Mouse (Mus musculus) adrenal gland, postnatal 10 days (tissue): ENCODE results near the gene Hnrnph3. TPM values are rescaled to one million over a fixed set of nuclear protein-coding genes. Genes with fewer than 3 reads are reported as not detected.
"Not testable (repeated sequence)": the region's sequence is repeated elsewhere in the genome, so short reads cannot be mapped to it uniquely, and the experiment has no call there.

Experiments used
- DNase-seq: peaks from one replicate; pipeline ENCODE4 v3.0.0; 2021; ENCODE audit warnings: mixed read lengths
- long read RNA-seq, 2 experiments: library from polyadenylated mRNA; stranded (forward); transcript quantifications; one replicate each; pipeline ENCODE4 v2.0.0; 2021
- total RNA-seq, 2 experiments: library from RNA; stranded (reverse); gene quantifications; 2 replicates each; pipeline ENCODE4 v1.2.3; 2021

The Hnrnph3 gene
- 10 to 100 TPM; 36.4 to 51.7 TPM for total RNA-seq
- long read RNA-seq, experiment 1, transcript Hnrnph3-202 (10 exons, 2,168 nt) = major isoform, 17 of 73 reads
- long read RNA-seq, experiment 1, transcript Hnrnph3-201 (10 exons, 2,213 nt) = minor isoform, 13 of 73 reads
- long read RNA-seq, experiment 1, partial matches to known transcripts = 7 of 73 reads
- long read RNA-seq, experiment 1, other reads (novel, unspliced or antisense) = 31 of 73 reads
- long read RNA-seq, experiment 2, transcript Hnrnph3-201 (10 exons, 2,213 nt) = major isoform, 10 of 31 reads
- long read RNA-seq, experiment 2, partial matches to known transcripts = 6 of 31 reads
- long read RNA-seq, experiment 2, other reads (novel, unspliced or antisense) = 11 of 31 reads

DNA sequence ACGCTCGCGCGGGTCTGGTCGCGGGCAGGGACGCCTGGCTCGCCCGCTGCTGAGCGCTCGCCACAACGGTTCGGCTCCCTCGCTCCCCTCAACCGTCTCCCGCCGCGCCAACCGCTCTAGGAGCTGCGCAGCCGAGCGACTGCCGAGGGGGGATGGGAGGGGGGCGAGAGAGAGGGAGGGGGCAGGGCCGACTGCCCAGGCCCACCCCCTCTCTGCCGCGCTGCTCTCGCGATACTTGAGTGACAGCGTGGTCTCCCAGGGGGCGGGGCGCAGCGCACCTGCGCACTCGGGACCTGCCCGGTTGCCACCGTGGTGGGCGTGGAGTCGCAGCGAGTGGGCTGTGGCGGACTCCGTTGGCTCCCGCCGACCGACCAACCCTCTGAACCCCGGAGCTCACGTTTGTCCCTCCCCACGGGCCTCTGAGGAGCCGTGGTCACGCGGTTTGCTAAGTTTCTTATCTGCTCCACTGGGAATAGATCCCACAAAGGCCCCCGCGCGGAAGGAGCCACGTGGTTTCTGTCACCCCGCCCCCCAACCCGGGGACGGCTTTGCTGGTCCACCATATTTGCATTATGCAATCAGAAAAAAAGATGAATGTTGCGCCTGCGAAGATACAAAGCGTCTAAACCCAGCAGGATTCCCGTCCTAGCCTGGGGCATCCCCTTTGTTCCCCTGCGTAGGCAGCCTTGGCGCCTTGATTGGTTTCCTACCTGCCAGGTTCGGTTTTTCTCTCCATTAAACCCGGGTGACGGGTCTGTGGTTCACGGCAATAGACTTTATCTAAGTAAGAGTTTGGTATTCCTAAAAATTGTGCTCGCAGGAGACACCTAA is at the start of gene Hnrnph3, which contains the start of gene Pbld2:
TSS of gene Hnrnph3 (minus strand) at position 469 of the 831 bp plus-strand sequence.
TSS of gene Pbld2 (plus strand) at position 567 of the 831 bp plus-strand sequence.
- DNase-seq = peak; percentile 99

DNA sequence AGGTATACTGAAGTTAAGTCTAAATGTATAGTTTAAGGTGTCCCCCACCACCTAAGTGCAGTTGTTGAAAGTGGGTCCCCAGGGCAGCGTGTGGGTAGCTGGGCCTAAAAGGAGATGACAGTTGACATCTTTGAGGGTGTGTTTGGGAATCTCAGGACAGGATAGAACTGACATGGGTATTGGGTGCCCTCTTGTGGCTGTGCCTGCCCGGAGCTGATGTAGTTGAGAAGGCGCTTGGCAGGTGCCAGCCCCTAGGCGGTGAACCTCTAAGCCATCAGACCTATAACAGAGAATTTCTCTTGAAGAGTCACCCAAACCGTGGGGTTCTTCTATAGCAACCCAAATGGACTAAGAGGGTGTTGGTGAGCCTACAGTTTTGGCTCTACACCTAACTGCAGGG is 42.0 kb upstream of the Hnrnph3 start:
- peak; percentile 87 for DNase-seq

DNA sequence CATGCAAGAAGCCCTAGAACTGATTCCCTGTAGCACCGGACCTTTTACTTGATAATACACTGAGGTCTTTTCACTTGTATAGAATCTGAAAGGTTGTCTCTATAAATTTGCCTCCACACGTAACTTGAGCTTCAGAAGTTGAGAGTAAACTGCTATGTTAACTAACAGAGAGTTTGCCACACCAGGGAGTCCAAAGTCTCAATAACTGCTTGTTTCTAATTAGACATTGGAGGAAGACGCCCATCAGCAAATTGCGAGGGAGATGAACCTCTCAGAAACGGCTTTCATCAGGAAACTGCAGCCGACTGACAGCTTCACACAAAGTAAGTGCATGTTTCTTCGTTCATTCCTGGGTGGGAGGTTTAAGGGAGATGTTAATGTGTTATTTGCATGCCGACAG is 41.5 kb upstream of the Hnrnph3 start:
- no peak for DNase-seq

DNA sequence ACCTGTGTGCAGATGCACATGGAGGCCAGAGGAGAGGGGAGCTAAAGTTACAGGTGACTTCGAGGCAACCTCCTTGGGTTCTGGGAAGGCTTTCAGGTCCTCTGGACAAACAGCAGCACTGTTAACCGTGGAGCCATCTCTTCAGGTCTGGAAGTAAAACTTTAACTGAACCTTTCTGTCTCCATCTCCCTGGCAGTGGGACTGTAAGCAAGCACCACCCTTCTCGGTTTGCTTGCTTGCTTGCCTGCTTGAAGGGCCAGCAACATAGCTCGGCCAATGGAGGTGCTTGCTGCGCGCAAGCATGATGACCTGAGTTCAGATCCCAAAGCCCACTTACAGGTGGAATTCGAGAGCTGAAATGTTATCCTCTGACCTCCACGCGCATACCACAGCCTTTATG is 40.5 kb upstream of the Hnrnph3 start:
- no peak for DNase-seq

DNA sequence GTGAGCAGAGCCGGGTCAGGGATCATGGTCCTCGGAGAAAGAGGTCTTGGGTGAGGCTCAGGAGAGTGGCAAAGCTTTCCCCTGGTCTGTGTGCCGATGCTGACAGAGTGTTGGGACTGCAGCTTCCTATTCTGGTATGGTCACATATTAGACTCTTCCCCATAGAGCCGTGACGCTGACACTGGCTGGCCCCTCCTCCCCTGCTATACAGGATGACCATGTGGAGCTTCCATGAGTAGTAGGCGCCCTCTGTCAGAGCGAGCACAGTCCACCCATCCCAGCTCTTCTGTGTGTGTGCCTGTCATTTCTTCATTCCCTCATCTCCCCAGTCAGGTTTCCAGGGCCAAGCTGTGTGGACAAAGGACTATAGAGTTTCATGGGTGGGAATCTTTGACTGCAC is 39.3 kb upstream of the Hnrnph3 start:
- no peak for DNase-seq

DNA sequence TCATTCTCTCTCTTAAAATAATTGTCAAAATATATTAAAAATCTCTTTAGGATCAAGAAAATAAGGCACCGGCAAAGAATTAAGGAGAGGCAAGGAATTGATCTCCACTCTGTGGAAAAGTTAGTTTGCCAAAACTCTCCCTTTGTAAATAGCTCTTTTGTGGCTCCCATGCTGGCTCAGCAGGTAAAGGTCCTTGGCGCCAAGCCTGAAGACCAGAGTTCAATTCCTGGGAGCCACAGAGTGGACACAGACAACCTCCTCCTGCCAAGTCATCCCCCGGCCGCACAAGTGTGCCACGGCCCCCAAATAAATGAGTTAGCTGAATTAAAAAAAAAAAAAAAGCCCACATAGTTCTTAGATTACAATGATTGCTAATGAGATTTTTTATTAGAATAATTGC is 38.7 kb upstream of the Hnrnph3 start:
- DNase-seq = no peak

DNA sequence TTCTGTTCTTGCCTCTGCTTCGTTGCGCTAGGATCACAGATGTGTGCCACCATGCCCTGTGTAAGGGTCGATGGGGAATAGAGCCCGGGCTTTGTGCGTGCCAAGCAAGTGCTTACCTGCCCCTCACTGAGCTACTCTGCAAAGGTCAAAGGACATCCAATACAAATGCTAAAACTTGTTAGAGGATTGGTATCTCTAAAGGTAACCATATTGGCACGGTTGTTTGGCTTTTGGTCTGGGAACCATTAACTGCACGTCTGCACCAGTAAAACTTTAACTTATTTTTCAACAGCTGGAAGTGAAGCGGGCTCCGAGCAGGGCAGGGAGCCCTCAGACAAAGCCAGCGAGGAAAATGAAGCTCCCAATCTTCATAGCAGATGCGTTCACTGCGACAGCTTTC is 37.2 kb upstream of the Hnrnph3 start:
- no peak for DNase-seq

DNA sequence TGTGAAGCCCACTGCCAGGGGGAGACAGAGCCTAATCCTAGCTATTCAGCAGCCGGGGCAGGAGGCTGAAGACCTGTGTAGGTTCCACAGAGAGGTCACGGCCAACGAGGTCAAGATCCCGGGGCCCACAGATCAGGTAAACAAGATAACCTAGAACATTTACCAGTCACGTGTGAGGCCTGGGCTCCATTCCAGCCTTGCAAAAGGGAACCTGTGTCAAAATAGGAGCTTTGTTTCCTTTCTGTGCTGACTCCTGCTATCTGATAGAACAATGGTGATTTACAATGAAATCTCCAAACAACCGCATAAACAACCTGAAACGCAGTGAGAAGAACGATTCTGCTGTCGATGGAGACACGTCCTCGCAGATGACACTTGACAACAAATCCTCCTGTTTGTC is 36.4 kb upstream of the Hnrnph3 start:
- peak; percentile 70 for DNase-seq

DNA sequence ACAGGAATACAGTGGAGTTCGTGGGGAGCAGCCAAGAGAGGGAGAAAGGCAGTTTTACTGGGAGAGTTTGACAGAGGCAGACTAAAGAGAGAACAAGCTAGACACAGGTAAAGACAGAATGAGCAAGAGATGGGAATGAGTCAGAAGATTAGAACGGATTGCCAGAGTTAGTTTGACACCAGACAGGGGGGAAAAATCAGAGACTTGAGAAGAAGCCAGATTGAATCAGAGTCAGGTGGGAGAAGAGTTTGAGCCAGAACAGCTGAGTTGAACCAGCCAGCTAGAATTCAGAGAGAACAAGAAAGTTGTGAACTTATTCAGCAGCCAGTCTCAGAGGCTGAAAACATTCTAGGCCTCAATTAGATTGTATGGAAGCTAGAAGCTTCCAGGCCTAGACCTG is 35.8 kb upstream of the Hnrnph3 start, which contains the start of gene Pbld1:
TSS of gene Pbld1 (plus strand) at position 301 of the 400 bp plus-strand sequence.
- no peak for DNase-seq

DNA sequence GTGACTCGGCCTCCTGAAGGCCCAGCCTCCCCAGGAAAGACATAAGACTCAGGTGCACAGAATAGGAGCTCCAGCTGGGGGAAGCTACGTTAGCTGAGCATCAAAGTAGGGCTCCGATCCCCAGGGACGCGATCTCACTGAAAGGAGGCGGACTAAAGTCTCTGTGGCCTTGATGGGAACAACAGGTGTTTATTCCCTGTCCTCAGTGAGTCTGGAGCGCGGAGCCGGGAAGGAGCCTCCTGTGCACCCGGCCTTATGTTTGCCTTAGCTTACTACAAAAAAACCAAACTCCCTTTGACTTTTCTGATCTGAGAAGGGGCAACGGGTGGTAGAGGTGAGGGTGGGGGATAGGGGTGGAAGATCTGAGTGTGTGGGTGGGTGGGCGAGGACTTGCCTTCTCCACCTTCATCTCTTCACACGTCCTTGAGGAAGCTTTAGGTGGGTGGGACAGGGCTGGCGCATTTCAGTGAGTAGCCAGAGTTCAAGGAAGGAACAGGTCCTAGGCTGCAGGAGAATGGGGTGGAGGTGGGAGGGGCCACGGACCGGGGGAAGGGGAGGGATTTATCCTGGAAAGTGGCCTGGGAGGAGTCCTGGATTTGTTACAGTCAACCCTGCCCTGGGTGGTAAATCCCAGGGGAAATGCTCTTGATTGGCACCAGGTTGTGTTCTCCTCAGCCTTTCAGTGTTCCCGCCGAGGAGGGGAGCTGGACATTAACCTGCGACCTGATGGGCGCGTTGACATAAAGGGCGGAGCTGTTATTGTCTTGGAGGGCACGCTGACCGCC is 33.1 kb upstream of the Hnrnph3 start:
- DNase-seq = peak; percentile 67

DNA sequence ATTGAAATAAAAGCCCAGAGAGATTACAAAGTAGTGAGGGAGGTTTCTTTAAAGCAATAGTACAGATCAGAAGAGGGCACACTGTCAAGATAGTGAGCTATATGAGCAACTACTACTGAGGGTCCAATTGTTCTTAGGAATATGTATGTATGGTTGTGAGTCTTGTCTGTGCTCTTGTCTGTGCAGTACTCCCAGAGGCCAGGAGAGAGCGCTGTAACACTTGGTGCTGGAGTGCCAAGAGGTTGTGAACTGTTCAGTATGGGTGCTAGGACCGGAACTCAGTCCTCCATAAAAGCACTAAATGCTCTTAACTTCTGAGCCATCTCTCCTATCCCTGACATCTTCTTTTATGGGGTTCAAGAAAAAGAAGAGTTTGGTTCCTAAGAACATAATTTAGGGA is 30.6 kb upstream of the Hnrnph3 start:
- DNase-seq = no peak

DNA sequence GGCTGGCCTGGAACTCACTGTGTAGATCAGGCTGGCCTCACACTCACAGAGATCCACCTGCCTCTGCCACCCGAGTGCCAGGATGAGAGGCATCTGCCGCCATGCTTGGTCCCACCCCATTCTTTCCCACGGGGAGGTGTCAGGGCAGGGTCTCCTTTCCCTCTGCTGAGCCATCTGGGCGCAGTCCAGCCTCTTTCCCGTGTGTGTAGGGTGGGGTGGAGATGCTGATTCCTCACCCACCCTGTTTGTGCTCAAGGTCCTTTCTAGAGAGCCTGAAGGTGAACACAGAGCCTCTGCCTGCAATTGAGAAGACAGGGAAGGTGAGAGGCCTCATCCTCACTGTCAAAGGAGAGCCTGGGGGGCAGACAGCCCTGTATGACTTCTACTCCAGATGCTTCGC is 30.1 kb upstream of the Hnrnph3 start:
- not testable (repeated sequence) for DNase-seq

DNA sequence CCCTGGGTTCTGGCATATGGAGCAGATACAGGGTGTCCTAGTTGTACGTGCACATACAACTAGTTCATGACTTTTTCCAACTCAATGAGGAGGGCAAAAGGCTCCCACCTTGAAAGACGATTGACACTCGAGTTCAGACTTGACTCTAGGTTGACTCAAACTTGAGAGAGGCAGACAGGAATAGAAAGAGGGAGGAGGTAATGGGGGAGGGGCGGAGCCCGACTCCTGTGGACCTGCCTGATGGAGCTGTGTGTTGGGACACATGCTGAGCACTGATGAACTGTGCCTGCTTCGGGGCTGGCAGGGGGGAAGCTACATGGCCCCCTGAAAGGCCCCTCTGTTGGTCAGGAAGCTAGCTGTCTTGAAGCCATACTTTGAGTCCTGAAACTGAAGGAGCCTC is 29.0 kb upstream of the Hnrnph3 start:
- no peak for DNase-seq

DNA sequence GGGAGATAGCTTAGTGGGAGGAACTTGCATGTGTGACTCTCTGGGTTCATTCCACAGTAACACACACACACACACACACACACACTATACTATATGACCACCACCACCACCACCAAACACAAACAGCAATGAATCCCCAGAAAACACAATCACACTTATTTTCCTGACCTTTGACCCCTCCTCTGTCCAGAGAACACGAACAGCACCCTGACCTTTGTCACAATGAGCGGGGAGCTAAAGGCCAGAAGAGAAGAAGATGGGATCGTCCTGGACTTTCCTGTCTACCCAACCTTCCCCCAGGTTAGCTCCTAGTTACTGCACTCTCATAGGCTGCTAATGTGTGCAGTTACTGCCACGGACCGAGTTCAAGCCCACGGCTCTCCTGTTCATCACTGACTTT is 28.0 kb upstream of the Hnrnph3 start:
- no peak for DNase-seq

DNA sequence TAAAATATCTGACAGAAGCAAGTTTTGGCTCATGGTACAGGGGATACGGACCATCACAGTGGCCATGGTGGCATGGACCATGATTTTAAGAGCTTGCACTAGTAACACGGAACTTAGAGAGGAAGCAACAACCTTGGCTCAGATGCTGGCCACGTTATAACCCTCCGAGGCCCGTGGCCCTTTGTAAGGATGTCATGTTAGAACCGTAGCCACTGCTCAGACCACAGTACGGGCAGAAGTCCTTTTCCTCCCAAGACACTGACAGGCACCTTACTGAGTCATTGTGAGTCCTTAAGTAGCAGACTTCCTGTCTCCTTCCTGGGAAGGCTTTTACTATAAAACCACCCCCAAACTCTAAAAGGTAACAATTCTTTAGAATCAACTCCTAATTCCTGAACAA is 27.2 kb upstream of the Hnrnph3 start:
- DNase-seq = no peak

DNA sequence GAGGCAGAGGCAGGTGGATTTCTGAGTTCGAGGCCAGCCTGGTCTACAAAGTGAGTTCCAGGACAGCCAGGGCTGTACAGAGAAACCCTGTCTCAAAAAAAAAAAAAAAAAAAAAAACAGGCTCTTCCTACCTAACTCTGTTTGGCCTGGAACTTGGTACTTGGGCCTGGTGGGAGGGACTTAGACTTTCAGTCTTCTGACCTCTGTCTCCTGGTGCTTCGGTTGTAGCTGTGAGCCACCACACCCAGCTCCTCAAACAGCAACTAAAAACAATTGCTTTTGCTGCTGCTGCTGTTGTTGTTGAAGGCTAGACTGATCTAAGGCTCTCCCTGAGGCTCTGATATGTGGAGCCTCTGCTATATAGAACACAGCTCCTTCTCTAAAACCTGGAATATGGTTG is 25.1 kb upstream of the Hnrnph3 start:
- DNase-seq = no peak

DNA sequence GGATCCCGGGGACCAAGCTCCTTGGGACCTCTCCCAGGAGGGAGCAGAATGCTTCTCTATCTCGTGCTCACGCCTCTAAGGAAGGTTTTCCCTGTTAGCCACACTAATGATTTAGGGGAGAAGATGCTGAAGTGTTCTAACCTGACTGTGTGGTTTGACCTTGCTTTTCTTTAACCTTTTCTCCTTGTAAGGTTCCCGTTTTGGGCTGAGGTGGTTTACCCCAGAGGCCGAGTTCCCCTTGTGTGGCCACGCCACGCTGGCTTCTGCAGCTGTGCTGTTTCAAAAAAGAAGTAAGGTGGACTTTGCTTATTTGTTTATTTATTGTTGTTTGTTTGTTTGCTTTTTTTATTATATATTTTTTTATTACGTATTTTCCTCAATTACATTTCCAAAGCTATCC is 23.7 kb upstream of the Hnrnph3 start:
- no peak for DNase-seq

DNA sequence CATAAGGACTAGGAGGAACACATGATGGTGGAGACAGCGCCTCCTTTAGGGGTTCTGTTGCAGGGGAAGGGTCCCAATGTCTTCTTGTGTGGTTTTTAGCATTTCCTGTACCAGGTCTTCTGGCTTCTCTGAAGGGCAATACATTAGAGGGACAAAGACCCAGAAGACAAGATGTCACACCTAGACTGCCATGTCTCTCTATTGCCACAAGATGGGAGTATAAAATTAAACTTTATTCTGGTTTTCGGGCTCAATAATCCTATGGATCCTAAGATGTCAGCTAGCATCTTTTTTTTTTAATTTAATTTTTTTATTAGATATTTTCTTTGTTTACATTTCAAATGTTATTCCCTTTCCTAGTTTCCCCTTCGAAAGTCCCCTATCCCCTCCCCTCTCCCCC is 19.1 kb upstream of the Hnrnph3 start:
- DNase-seq = no peak

DNA sequence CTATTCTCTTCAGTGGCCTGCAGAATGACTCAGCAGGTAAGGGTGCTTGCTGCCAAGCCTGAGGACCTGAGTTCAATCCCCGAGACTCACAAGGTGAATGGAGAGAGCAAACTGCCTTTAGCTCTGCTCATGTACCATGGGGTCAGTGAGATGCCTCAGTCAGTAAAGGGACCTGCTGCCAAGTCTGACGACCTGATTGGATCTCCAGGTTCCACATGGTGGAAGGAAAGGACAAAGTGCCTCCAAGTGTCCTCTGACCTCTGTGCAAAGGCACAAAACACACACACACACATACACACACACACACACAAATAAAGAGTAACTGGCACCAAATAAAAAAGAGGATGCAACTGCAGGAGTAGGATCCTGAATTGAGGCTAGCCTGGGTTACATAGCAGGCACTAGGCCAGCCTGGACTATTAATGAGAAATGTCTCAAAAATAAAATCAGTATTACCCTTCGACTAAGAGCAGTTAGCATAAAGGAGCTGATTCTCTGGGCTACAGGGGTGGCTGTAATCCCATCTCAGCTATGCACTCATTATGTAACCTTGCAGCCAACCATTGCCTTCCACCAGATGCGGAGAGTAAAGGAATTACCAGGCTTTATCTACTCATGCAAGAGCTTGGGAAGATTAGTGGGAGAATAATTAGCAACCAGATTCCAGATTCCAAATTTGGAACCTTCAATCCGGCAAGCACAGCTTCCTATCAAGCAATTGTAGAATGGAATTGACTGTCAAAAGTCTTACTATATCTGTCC is 16.0 kb upstream of the Hnrnph3 start:
- no peak for DNase-seq

DNA sequence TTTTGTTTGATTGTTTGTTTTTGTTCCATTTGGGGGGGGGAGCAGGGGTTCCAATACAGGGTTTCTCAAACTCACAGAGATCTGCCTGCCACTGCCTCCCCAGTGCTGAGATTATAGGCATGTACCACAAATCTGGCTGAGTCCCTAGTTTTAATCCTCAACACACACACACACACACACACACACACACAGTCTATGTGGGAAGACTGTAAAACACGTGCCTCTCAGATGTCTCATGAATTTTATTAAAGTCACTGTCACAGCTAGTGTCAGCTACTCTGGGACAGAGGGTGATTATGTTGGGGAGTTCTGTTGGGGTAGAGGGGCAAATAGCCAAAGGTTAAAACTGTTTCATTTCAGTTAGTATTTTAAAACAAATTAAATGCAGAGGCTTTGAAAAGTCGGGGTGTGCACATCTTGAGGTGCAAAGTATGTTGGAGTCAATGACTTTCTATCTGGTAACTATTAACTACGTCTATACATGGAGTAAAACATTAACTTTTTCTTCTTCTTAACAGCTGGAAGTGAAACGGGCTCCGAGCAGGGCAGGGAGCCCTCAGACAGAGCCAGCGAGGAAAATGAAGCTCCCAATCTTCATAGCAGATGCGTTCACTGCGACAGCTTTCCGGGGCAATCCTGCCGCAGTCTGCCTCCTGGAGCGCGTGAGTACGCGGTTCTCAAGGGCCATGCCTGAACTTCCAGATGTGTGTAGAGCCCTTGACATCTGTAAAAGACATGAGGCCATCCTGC is 14.7 kb upstream of the Hnrnph3 start:
- DNase-seq = no peak

DNA sequence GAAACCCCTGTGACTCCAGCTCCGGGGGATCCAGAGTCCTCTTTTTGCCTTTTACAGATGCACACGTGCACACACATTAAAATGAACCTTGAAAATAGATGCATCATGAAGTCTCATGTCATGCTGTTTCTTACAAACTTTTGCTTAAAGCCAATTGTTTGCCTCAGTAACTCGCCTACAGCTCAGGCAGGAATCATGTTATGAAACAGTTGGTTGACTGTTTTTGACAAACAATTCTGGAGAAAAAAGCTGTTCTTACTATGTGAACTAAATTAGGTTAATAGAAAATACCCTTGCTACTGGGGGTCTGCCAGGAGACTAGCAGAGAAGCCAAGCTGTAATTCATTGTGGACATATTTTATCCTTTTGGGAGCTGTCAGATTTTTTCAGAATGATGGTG is 8.9 kb upstream of the Hnrnph3 start:
- no peak for DNase-seq
